Mouse (Mus musculus) adrenal gland, postnatal 25 days (tissue): Measurements from ENCODE around the gene Abca6. TPM values are rescaled to one million over a fixed set of nuclear protein-coding genes. Genes with fewer than 3 reads are reported as not detected.

Experiments
- DNase-seq: peaks from one replicate; pipeline ENCODE4 v3.0.0; 2021; ENCODE audit warnings: mixed read lengths
- total RNA-seq: library from RNA; stranded (reverse); gene quantifications from 2 replicates; pipeline ENCODE4 v1.2.3, GENCODE M21; 2021

The Abca6 gene
- total RNA-seq, 1 experiment from 2014 or later: 3.5 TPM

GRCm38 (mm10) chr11:110196561-110197306 is 54.8 kb downstream of the Abca6 start:
- no peak for DNase-seq

- DNase-seq: no peak
Observed at GRCm38 (mm10) chr11:110195310-110195709, 56.3 kb downstream of the Abca6 start.

GRCm38 (mm10) chr11:110171212-110171611 is 80.4 kb downstream of the Abca6 start:
- DNase-seq: no peak

- DNase-seq: no peak
Observed at GRCm38 (mm10) chr11:110167459-110168251, 83.9 kb downstream of the Abca6 start, which contains the start of gene Abca9. TSS of gene Abca9 (minus strand) at chr11:110168196.

- no peak for DNase-seq
Observed at GRCm38 (mm10) chr11:110165822-110166221, 85.8 kb downstream of the Abca6 start.

GRCm38 (mm10) chr11:110165409-110165808 is 86.2 kb downstream of the Abca6 start:
- no peak for DNase-seq

GRCm38 (mm10) chr11:110157059-110157458 is 94.5 kb downstream of the Abca6 start:
- DNase-seq: no peak

- DNase-seq: no peak
Observed at GRCm38 (mm10) chr11:110155985-110156384, 95.6 kb downstream of the Abca6 start.

- DNase-seq: no peak
Observed at GRCm38 (mm10) chr11:110147640-110148039, 103.9 kb downstream of the Abca6 start.

- no peak for DNase-seq
Observed at GRCm38 (mm10) chr11:110145421-110145820, 106.2 kb downstream of the Abca6 start.

GRCm38 (mm10) chr11:110130760-110131159 is 120.8 kb downstream of the Abca6 start:
- no peak for DNase-seq

Other genes with a start within 250 kb of the Abca6 start
- 25.2 and 37.6 TPM in 2 replicates for gene Abca8a, start 155.8 kb downstream of the Abca6 start, total RNA-seq
- gene Abca9, start 83.6 kb downstream of the Abca6 start, total RNA-seq: 10.4 and 13.3 TPM in 2 replicates
- 8.9 and 14.0 TPM in 2 replicates for gene Abca5, start 85.9 kb upstream of the Abca6 start, total RNA-seq
- gene Map2k6, start 147.3 kb upstream of the Abca6 start, total RNA-seq: 7.5 and 11.1 TPM in 2 replicates